Mouse (Mus musculus): ENCODE measurements at regions not wholly inside any gene's neighbourhood (a gene's known extent, or its start where the extent isn't known, plus 50 kb on each side); places are given as distances from the start of the nearest gene placed in this dataset.
A peak's percentile ranks its signal among the peaks of the same experiment; 100 is the strongest.

DNA sequence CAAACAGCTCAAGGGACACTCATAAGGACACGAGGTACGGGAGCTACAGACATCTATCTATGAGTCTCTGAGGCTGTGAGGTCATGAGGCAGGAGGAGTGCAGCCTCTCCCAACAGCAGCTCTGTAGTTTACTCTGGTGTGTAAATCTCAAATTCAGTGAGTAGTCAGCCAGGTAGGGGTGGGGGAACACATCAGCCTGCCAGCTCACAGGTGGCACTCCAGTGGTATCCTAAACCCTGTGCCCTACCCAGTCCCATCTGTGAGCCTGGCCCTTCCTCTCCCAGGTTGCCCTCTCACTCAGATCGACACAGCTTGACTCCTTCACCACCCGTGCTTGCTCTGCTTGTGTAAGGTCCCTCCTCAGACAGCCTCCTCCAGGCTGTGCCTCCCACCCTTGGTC, 202.2 kb downstream of the Sipa1l2 start:
- DNase-seq, result no peak

DNA sequence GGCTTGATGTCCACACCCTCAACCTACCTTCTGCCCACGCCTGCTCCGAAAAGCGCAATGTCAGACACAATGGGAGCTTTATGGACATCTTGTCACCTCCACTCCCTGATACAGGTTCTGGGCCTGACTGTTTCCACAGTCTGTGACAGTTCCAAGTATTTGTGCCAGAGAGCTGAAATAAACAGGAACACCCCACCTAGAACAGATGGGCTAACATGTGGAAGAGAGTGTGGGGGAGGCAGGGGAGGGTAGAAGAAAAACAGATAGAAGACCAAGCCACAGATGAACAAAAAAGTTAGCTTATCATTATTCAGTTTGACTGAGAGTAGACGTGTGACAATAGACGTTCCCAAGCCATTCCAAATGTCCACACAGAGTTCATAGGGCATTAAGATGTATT, 204.6 kb downstream of the Sipa1l2 start:
- no peak for DNase-seq

DNA sequence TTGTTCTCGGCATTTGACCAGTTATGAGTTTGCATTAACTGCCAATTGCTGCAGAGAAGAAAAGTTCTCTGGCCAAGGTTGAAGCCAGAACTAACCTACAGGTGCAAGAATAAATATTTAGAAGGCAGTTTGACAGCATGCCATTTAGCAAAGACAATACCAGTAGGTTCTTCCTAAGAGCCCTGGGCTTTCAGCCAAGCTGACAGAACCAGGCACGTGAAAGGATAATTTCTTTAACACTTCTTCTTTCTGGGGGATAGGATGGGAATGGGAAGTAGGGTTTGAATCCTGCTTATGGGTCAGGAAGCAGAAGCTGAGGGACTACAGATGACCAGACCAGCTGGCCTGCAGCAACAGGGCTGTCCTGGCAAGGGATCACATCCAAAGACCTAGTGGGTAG, 210.2 kb downstream of the Sipa1l2 start:
- DNase-seq, result no peak

DNA sequence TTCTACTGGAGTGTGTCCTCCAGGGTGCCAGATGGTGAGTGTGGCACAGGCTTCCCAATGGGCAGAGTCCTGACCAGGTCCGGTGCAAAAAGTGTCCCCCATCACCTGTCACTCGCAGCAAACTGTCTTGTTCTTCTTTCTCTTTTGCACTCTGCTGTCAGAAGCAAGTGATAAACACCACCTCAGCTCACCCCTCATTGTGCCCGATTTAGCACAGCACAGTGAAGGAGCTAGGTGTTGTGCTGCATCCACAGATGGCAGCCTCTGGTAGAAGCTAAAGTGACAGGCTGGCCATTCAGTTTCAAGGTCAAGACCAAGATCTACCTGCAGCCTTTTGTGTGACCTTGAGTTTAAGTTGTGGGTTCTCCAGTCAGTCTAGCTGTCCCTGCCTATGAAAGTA, 211.8 kb downstream of the Sipa1l2 start:
- no peak for DNase-seq

DNA sequence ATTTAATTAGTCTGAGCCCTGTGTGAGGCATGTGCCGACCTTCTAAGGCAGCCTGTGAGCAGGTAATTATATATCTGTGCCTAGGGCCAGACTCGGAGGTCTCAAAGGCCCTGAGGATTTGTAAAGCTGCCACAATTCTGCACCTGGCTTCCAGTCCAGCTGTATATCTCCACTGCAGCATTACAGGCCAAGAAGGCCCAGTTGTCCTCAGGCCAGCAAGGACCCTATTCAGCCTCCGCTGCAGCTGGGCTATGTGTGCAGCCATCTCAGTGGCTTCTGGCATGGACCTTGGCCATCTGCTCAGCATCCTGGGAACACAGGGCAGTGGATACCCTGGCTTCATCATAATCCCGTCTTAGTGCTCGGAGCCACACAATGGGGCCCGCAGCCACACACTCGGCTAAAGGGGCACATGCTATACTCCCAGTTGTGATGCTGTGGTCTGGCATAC, 214.5 kb downstream of the Sipa1l2 start:
- no peak for DNase-seq

DNA sequence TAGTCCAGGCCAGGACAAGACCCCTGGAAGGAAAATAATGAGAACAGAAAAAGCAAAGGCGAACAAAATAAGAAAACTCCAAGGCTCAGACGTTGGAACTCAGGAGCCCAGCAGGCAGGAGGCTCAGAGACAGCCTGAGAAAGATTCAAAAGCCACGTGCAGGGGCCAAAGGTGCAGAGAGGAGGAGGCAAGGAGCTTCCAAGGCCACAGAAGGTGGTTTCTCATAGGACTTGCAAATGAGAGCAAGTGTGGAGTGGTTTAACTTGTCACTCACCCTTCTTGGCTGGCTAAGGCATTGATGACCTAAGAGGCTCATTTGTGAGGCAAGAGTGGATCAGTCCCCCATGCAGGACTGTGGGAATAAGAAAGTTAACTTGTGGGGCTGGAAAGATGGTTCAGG, 217.3 kb downstream of the Sipa1l2 start:
- DNase-seq, result no peak

DNA sequence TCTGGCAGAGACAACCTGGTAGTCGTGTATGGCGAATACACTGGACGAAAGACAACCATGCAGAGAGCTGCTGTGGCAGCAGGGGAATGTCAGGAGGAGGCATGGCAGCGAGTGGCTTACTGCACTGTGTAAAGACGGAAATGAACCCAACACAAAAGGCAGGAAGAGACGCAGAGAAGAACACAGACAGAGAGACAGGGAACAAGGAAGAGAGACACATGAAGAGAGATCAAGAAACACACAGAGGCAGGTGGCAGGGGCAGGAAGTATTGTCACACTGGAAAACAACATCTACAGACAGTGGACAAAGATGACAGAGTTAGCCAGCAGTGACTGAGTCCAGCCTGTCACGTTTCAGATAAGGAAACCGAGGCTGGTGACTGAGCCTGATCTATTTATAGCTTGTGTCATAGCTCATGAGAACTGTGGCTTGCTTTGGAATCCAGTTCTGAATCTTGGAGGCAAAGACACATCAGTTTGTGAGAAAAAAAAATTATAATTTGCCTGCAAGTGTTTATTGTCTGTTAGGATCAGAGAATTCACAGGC, 218.0 kb downstream of the Sipa1l2 start:
- DNase-seq, result no peak

DNA sequence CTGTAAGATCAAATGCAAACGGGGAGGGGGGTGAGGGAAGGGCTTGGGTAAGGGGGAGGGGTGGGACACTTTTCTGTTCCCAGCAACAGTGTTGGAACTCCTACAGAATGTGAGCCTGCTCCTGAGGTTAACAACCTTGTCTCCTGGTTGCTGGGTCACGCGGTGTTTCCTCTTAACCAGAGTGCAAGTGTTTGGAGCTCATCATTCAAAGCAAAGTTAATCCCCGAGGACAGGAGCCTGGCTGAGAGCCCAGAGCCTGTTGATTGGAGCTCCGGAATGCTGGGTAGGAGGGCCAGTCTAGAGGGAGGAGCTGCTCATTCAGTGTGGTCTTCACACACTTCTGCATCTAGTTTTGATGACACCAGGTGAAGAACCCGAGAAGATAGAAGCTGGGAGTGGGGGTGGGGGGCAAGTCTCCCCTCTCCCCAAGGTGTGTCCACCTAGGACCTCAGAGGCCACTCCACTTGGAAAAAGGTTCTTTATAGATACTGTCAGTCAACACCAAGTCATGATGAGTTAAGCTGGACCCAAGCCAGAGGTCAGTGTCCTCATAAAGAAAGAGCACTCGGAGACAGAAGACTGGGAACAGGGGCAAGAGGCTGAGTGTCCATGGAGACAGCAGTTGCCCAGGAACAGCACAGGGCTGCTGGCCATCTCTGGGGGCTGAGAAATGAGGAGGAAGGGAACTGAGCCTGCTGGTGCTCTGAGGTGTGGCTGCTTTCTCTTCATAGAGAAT, 220.2 kb downstream of the Sipa1l2 start:
- DNase-seq, result peak; percentile 90 to 91

DNA sequence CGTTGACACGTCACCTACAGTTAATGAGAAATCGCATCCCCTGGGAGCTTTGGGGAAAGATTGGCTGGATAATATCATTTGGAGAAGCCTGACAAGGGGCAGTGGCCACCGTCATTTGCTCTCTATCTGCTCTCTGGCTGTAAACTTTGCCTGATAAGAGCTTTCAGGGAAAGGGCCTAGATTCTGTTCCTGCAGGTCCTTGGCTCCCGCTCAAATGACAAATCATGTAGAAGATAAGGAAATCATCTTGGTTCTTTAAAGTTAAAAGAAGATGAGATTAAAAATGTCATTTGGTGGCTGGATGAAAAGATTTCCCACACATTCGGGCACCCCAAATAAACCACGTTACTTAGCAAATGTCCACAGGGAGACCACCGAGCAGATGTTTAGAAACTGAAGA, 223.4 kb downstream of the Sipa1l2 start:
- peak; percentile 30 to 61 for DNase-seq

DNA sequence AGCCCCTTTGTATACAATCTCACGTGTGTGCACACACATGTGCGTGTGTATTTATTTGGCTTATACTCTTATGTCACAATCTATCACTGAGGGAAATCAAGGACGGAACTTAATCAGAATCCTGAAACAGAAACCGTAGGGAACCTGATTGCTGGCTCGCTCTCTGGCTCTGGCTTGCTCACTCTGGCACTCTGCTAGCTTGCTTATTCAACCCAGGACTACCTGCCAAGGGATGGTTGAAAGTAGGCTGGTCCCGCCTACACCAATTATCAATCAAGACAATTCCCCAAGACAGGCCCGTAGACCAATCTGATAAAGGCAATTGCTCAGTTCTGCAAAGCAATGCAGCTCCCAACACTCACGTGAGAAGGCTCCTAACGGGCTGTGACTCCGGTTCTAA, 224.0 kb downstream of the Sipa1l2 start:
- peak; percentile 62 to 69 for DNase-seq

DNA sequence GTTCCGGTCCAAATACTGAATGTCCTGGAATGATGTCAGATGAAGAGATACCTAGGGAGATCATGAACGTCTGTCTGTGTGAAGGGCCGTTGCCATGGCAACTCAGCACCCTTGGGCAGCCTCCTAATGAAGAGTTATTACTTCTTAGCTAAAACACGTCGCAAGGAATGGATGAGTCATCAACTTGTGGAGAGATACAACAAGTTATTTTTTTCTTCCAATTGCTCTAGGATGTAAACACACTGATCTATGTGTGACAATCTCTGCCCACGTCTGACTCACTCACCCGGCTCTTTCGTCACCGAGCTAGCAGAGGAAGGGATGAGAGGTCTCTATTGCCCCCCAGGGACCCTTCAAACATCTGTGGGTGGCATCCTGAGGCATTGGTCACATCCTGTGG, 225.7 kb downstream of the Sipa1l2 start:
- peak; percentile 61 to 70 for DNase-seq

DNA sequence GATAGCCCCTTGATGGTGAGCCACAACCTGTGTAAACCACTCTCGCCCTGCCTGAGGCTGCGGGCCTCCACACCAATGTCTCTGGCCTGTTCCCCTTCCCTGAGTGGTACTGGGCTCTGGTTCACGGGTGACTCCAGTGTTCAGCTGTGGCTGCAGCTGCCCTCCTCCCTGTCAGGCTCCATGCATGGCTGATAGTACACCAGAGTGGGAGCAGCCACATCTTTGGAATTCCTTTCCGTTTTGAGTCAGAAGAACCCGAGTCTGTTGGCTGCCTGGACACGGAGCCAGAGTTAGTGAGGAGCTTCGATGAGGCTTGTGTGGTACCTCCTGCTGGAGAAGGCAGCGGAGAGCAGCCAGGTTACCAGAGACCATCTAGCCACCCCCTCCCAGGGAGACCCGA, 227.1 kb downstream of the Sipa1l2 start:
- no peak for DNase-seq

DNA sequence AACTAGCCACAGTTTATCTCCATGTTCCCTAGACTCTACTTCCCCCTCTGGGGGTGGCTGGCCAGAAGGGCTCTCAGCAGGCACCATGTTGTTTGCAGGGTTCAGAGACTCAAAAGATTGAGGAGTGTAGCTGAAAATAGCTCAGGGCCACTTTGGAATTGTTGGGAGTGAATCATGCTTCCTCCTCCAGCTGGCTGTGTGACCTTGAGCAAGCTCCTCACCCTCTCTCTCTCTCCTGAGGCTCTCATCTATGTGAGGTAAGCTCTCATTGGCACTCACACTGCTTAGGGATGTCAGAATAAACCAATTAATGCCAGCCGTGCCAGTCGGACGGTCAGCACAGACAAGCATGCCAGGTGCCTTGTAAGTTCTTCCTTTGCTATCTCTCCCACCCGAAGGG, 228.0 kb downstream of the Sipa1l2 start:
- peak; percentile 67 to 72 for DNase-seq

DNA sequence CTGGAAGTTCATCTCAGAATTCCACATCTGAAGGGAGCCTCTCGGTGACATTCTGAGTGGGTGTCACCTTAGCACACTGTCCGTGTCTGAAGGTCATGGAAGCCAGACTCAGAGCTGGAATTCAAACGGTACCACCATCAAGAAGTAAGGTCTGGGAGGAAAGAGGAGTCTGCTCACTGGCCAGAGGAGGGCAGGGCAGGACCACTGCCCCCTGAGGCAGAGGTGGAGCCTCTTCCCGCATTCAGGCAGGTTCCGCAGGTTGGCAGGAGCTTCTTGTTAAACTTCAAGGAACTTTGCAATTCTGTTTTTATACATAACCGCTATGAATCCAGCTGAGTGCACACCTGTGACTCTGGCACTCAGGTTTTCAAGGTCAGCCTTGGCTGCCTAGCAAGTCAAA, 231.4 kb downstream of the Sipa1l2 start:
- peak; percentile 36 to 67 for DNase-seq

DNA sequence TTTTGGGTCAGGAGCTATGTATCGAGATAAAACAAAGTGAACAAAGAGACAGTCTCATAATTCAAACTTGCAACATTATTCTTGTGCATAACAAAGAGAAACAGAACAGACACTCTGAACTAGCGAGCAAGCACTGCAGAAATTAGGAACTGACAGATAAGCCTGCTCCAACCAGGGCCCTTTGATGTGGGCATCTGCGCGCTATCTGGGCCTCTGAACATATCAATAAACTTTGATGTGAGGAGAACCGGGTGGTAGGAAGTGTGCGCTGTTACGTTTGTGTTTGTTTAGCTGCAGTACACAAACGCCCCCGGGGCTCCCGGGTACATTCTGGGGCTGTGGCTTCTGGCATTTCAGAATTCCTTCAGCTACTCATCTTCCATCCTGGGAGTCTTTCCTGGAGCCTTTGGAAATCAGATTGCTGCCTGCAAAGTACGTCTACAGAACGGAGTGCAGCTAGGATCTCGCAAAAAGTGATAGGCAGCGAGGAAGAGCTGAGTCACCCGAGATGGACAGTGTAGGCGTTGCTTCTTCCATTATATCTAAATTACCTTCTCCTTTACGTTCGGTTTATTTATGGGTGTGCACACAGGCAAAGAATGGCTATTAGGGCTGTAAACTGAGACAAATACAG, 232.0 kb downstream of the Sipa1l2 start:
- peak; percentile 22 to 29 for DNase-seq

DNA sequence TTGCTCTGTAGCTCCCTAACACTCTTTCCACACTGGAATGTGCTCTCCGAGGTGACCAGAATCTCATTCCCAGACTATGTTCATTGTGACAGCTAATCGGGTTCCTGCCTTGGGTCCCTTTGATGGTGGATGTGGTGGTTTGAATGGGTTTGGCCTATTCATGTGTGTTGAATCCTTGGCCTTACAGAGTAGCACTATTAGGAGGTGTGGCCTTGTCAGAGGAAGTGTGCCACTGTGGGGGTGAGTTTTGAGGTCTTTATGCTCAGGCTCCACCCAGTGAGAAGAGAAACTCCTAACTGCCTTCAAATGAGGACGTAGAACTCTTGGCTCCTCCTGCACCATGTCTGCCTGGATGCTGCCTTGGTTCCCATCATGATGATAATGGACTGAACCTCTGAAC, 232.8 kb downstream of the Sipa1l2 start:
- no peak for DNase-seq

DNA sequence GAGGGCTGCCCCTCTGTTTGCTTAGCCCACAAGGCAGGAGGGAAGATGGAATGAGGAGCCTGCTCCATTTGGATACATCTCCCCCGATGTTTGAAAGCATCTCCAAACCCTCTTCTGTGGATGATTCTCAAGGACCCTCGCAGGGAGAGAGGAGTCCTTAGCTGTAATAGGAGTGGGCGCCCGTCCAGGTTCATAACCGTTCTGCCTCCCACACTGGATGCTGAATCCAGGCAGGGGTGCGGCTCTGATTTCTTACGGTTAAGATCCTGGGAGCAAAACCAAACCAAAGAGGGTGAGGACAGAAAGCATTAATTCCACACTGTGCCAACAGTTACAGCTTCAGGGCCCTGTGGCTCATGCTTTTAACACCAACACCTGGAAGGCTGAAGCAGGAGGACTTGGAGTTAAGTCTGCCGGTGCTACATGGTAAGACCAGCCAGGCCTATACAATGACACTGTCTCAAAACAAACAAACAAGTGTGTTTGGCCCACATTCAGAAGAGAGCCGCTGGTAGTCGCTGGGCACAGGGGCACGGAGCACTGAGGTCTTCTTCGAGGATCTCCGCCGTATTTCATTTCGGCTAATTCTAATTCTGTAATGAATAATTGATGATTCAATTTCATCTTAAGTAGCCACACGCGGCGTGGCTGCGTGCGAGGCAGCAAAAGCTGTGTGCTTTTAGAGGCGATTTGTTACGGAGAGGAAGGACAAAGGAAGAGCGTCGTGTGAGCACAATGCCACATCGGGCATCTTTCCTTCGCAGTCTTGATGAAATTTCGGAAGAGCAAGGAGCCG, 233.8 kb downstream of the Sipa1l2 start:
- DNase-seq, result no peak

DNA sequence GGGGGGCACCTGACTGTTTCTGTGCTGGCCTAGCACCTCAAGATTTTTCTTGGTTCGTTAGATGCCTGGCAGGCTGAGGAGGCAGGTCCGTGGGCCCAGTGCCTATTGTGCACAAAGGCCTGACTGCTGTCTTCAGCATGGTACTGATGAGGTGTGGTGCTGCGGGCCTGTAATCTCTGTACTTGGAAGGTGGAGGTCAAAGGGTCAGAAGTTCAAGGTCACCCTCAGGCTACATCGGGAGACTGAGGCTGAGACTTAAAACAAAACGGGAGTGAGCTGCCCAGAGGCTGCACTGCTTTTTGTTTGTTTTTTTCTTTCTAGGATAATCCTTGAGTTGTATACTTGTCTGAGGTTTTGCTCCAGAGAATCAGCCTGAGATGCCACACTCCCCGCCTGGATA, 234.4 kb downstream of the Sipa1l2 start:
- no peak for DNase-seq

DNA sequence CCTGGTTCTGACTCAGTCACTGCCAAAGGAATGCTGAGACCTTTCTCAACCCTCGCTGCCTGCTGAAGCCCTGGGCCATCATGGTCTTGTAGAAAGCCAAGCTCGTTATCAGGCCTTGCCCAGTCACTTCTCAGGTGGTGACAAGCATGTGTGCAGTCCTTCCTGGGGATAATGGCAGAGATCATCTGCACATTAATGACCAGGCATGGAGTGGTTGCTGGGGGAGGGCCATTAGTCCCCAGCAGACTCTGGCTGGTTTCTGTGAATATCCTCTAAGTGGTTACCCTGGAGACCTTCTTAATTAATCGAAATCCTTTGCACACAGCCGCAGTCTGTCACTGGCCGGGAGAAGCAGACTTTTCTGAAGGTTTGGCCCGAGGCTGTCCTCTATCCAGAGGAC, 239.0 kb downstream of the Sipa1l2 start:
- no peak for DNase-seq

DNA sequence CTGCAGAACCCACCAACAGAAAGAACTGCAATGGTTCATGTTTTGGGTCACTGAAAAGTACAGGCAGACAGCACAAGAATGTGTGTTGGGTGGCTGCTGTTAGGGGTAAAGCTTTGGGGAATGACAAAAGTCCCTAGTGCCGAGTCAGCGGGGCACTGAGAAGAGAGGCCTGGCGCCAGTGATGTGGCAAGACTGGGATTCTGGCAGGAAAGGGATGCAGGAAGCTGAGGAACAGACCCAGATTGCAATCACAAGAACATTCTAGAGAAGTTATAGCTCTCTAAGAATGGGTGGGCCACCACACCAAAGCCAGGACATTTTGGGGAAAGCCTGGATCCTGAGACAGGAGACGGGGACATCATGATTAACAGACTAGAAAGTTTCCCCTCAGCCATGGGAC, 241.0 kb downstream of the Sipa1l2 start:
- peak in 1 of 2 experiments; percentile 24 for DNase-seq

DNA sequence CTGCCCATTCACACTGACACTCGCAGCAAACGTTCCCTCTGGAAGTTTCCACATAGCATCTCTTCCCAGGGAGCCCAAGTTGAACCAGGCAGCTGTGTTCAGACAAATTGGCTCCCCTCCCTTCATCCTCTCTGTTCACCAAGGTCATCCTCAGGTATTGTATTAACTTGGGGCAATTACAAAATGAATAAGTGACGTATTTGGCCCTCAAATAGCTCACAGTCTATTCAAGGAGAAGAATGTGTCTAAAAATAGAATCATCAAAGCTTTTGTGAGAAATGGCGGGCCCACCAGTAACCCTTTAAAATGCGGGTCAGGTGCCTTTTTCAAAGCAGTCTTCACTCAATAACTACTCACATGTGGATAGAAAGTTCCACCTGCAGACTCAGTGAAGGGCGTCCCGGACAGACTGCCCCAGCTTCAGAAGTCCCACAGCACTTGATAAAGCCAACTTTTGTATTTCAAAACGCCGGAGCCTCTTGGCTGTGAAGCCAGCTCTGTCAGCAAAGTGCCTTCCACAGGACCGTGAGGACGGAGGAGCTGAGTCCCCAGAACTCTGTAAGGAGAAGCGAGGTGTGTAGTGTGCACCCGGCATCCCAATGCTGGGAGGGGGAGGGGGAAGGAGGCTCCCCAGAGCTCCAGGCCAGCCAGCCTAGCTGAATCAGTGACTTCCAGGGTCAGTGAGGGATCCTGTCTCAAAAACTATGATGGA, 241.9 kb downstream of the Sipa1l2 start:
- no peak for DNase-seq

DNA sequence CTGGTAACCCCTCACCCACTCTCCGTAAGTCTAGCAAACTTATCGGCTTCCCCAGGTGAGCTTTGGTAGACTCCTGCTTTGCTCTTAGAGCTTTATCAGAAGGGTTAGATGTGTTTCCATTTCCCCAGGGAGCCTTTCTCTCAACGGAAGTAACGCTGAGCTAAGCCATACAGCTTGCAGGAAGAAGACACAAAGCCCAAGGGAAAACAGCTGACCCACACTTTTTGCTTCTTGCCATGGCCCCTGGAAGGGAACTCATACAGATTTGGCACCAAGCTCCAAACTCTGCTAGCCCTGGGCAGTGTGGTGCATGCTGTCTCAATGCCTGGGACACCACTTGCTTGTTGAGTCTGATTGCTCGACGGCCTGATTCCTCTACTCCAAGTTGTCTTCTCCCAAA, 242.6 kb downstream of the Sipa1l2 start:
- no peak for DNase-seq
